Mouse (Mus musculus) adrenal gland, adult 18-20 months (tissue): ENCODE data around the gene Sesn3. TPM values are rescaled to one million over a fixed set of nuclear protein-coding genes. Genes with fewer than 3 reads are reported as not detected.

Experiments
- total RNA-seq, 2 experiments: library from RNA; stranded (reverse); gene quantifications; 1 replicate in 1 of 2; 2 replicates in 1 of 2; pipeline ENCODE4 v1.2.3; 2021

The Sesn3 gene
- total RNA-seq, 2 experiments from 2014 or later = 40.6 to 66.1 TPM

Other genes with a start within 250 kb of the Sesn3 start
- gene Endod1, start 106.4 kb downstream of the Sesn3 start, total RNA-seq = 10 to 100 TPM; 16.1 to 18.5 TPM
- gene Kdm4d, start 225.4 kb downstream of the Sesn3 start, total RNA-seq = under 1 TPM; 0.10 to 0.27 TPM
- 100 to 1,000 TPM; 101 to 119 TPM for gene Cwc15, start 225.6 kb downstream of the Sesn3 start, total RNA-seq